Mouse (Mus musculus): Measurements from ENCODE around the gene Ost4.

The Ost4 gene

DNA sequence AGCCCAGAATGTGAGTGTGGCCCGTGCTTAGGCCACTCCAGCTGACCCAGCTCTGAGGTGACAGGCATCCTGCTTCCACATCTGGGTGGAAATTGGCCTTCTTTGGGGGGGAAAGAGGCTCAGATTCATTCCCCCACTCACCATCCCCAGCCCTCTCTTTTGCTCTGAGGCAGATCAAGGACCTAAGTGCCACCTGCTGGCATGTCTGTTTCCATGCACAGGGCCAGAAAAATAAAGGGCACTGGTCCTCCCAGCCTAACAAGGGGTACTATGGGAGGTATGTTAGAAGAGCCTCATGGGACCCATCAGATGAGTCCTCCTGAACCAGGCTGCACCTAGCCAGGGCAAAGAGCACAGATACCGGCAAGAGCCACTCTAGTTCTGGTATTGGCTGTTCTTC is 51.5 kb downstream of the Ost4 start:
- in situ Hi-C loops (cut with MboI, MseI) = no loop called here

Data from T-helper 17 cell (primary cell).